Mouse (Mus musculus) stomach, embryonic 14.5 days (tissue): ENCODE data around the gene Fap. TPM values are rescaled to one million over a fixed set of nuclear protein-coding genes. Genes with fewer than 3 reads are reported as not detected.

ENCODE experiments used
- ATAC-seq: fragments of 200-750 bp; cut with Nextera tagmentation; 2 replicates; pipeline ENCODE4 v1.8.0; 2017; ENCODE audit warnings: low read depth, moderate TSS enrichment; ENCODE audit not compliant: insufficient number of reproducible peaks, insufficient read depth, low FRiP score
- H3K27ac ChIP-seq: fragments of 300-500 bp; sonication (generic); 2 replicates; pipeline ENCODE4 v1.5.1; 2014; ENCODE audit warnings: mild to moderate bottlenecking, low read length, moderate library complexity, mixed read lengths
- H3K27me3 ChIP-seq: fragments of 300-500 bp; sonication (generic); 2 replicates; pipeline ENCODE4 v1.6.1; 2014; ENCODE audit warnings: low read length, control low read depth, mixed read lengths; ENCODE audit not compliant: control insufficient read depth, insufficient read depth
- H3K36me3 ChIP-seq: fragments of 300-500 bp; sonication (generic); 2 replicates; pipeline ENCODE4 v1.6.1; 2014; ENCODE audit warnings: mild to moderate bottlenecking, control low read depth, low read length, moderate library complexity, mixed read lengths; ENCODE audit not compliant: control insufficient read depth, insufficient read depth
- H3K4me1 ChIP-seq: fragments of 300-500 bp; sonication (generic); 2 replicates; pipeline ENCODE4 v1.6.1; 2014; ENCODE audit warnings: low read length, control low read depth, mixed read lengths; ENCODE audit not compliant: control insufficient read depth, insufficient read depth
- H3K4me2 ChIP-seq: fragments of 300-500 bp; sonication (generic); replicated peaks from 2 replicates; pipeline ENCODE4 v1.6.1; 2014; ENCODE audit warnings: low read depth, low read length, control low read depth
- H3K4me3 ChIP-seq: fragments of 300-500 bp; sonication (generic); 2 replicates; pipeline ENCODE4 v1.5.1; 2014; ENCODE audit warnings: low read depth, low read length, control low read depth
- H3K9ac ChIP-seq: fragments of 300-500 bp; sonication (generic); replicated peaks from 2 replicates; pipeline ENCODE4 v1.6.1; 2014; ENCODE audit warnings: low read depth, mild to moderate bottlenecking, control low read depth, low read length, moderate library complexity, mixed read lengths
- H3K9me3 ChIP-seq: fragments of 300-500 bp; sonication (generic); 2 replicates; pipeline ENCODE4 v1.6.1; 2016; ENCODE audit warnings: low read depth, low read length, control low read depth; ENCODE audit not compliant: control insufficient read depth
- WGBS: fragments of 180-500 bp; shearing (Covaris S2); extraction: QIAGEN DNeasy Blood & Tissue Kit; methylation state at CpG from one replicate; pipeline ENCODE4 v1.1.7; 2014; 5-methylcytosine and 5-hydroxymethylcytosine counted together
- polyA plus RNA-seq: library from polyadenylated mRNA; unstranded; fragments of >200 nt; fragmentation: Nextera tagmentation; extraction: Ambion mirVana; gene quantifications from 2 replicates; pipeline ENCODE4 v1.2.1, GENCODE M21; 2014

Gene Fap
- polyA plus RNA-seq, 1 experiment from 2014 or later, result 21.8 TPM

GRCm38 (mm10) chr2:62497333-62498002, 76.4 kb downstream of the Fap start:
- 76% methylated on average over 5 of the region's 5 CpGs for WGBS
- no peak for ATAC-seq

GRCm38 (mm10) chr2:62495407-62495806, 78.5 kb downstream of the Fap start:
- Histone ChIP-seq H3K4me3 (no peak overlapping the region), H3K36me3 (no peaks in the 10 kb centered on the region; the same call in 1 of the 2 replicates), H3K9ac (no peak overlapping the region), H3K4me2 (no peak overlapping the region), H3K27ac (no peak overlapping the region), H3K27me3 (no peaks in the 10 kb centered on the region), H3K9me3 (no peaks in the 10 kb centered on the region), H3K4me1 (no peaks in the 10 kb centered on the region)
- WGBS, result 58% methylated on average over 4 of the region's 4 CpGs
- no peak for ATAC-seq

More at GRCm38 (mm10) chr2:62497333-62498002, 76.4 kb downstream of the Fap start:
- Histone ChIP-seq H3K27ac (no peak overlapping the region), H3K9ac (no peak overlapping the region), H3K9me3 (no peaks in the 10 kb centered on the region), H3K4me1 (no peaks in the 10 kb centered on the region), H3K4me3 (no peak overlapping the region), H3K27me3 (no peaks in the 10 kb centered on the region), H3K4me2 (no peak overlapping the region), H3K36me3 (peaks cover 4% of the 10 kb centered on the region; the same call in 1 of the 2 replicates)

- no peak overlapping the region for H3K4me3 ChIP-seq
- no peaks in the 10 kb centered on the region for H3K36me3 ChIP-seq
- no peak for ATAC-seq
- no peaks in the 10 kb centered on the region for H3K27me3 ChIP-seq
- no peak overlapping the region for H3K27ac ChIP-seq
- 84% methylated on average over 6 of the region's 6 CpGs for WGBS
- no peak overlapping the region for H3K4me2 ChIP-seq
- H3K9me3 ChIP-seq, result no peaks in the 10 kb centered on the region
- H3K9ac ChIP-seq, result no peak overlapping the region
- no peaks in the 10 kb centered on the region for H3K4me1 ChIP-seq
Observed at GRCm38 (mm10) chr2:62489832-62490231, 84.0 kb downstream of the Fap start.

- 75% methylated on average over 3 of the region's 3 CpGs for WGBS
- Histone ChIP-seq H3K27me3 (no peaks in the 10 kb centered on the region), H3K4me2 (no peak overlapping the region), H3K9ac (no peak overlapping the region), H3K36me3 (no peaks in the 10 kb centered on the region), H3K27ac (no peak overlapping the region), H3K4me1 (no peaks in the 10 kb centered on the region), H3K9me3 (no peaks in the 10 kb centered on the region), H3K4me3 (no peak overlapping the region)
- no peak for ATAC-seq
Observed at GRCm38 (mm10) chr2:62484906-62485305, 89.0 kb downstream of the Fap start.

- Histone ChIP-seq H3K27ac (no peak within 1 kb of the TSS), H3K27me3 (no peaks in the 10 kb centered on the region), H3K36me3 (no peaks in the 10 kb centered on the region), H3K4me3 (no peak within 1 kb of the TSS), H3K4me1 (no peaks in the 10 kb centered on the region), H3K9ac (no peak within 1 kb of the TSS), H3K4me2 (no peak within 1 kb of the TSS), H3K9me3 (no peaks in the 10 kb centered on the region)
- ATAC-seq, result no peak
- 78% methylated on average over 9 of the region's 9 CpGs for WGBS
Observed at GRCm38 (mm10) chr2:62483550-62483949, 90.3 kb downstream of the Fap start, which contains the start of gene Gcg. Gene Gcg (minus strand): TSS chr2:62483650.

GRCm38 (mm10) chr2:62480285-62481198, 93.3 kb downstream of the Fap start:
- H3K27ac ChIP-seq, result no peak overlapping the region
- H3K4me3 ChIP-seq, result no peak overlapping the region
- no peak overlapping the region for H3K9ac ChIP-seq
- no peaks in the 10 kb centered on the region for H3K4me1 ChIP-seq
- no peak for ATAC-seq
- no peaks in the 10 kb centered on the region for H3K9me3 ChIP-seq
- no peaks in the 10 kb centered on the region for H3K36me3 ChIP-seq
- H3K27me3 ChIP-seq, result no peaks in the 10 kb centered on the region
- no peak overlapping the region for H3K4me2 ChIP-seq
- WGBS, result 55% methylated on average over 9 of the region's 9 CpGs

GRCm38 (mm10) chr2:62469551-62469950, 104.3 kb downstream of the Fap start:
- no peak for ATAC-seq
- Histone ChIP-seq H3K9ac (no peak overlapping the region), H3K4me3 (no peak overlapping the region), H3K27me3 (no peaks in the 10 kb centered on the region), H3K27ac (no peak overlapping the region), H3K4me2 (no peak overlapping the region), H3K36me3 (no peaks in the 10 kb centered on the region), H3K9me3 (no peaks in the 10 kb centered on the region), H3K4me1 (no peaks in the 10 kb centered on the region)
- 89% methylated on average over 9 of the region's 9 CpGs for WGBS

GRCm38 (mm10) chr2:62463287-62463686, 110.6 kb downstream of the Fap start:
- H3K27me3 ChIP-seq, result no peaks in the 10 kb centered on the region
- 91% methylated on average over 2 of the region's 2 CpGs for WGBS
- H3K4me1 ChIP-seq, result no peaks in the 10 kb centered on the region
- no peak overlapping the region for H3K4me3 ChIP-seq
- no peaks in the 10 kb centered on the region for H3K36me3 ChIP-seq
- H3K9me3 ChIP-seq, result no peaks in the 10 kb centered on the region
- no peak overlapping the region for H3K4me2 ChIP-seq
- H3K9ac ChIP-seq, result no peak overlapping the region
- no peak for ATAC-seq
- no peak overlapping the region for H3K27ac ChIP-seq
